ENCODE assay signal across 16 mouse cellular contexts in genomic region chrX:145545060-145545459, GRCm38 (mm10).
"Had no signal": no experiment of that assay in that cellular context is flagged by ENCODE, and none has a peak within 500 bp of the region (broad histone marks: within the 10 kb centered on the region; RNA-seq: fewer than 3 reads in every experiment).

No protein-coding gene starts in this region.

- H3K9me3 ChIP-seq: neural tube, embryonic 13.5 days; neural tube, embryonic 15.5 days; stomach, embryonic 15.5 days had no signal

- H3K9ac ChIP-seq: neural tube, embryonic 13.5 days; neural tube, embryonic 15.5 days; stomach, embryonic 15.5 days had no signal

- H3K4me3 ChIP-seq: neural tube, embryonic 13.5 days; neural tube, embryonic 15.5 days; stomach, embryonic 15.5 days had no signal

- H3K27me3 ChIP-seq: neural tube, embryonic 13.5 days; neural tube, embryonic 15.5 days; stomach, embryonic 15.5 days had no signal

- H3K4me2 ChIP-seq: neural tube, embryonic 13.5 days; neural tube, embryonic 15.5 days; stomach, embryonic 15.5 days had no signal

- H3K36me3 ChIP-seq: neural tube, embryonic 13.5 days; neural tube, embryonic 15.5 days; stomach, embryonic 15.5 days had no signal

- H3K27ac ChIP-seq: neural tube, embryonic 13.5 days; neural tube, embryonic 15.5 days; stomach, embryonic 15.5 days; stomach, postnatal 0 days had no signal

- DNase-seq: retina, postnatal 1 day; right cerebral cortex, adult 18-20 months; right cerebral cortex, postnatal 14 days; right cerebral cortex, postnatal 25 days; right cerebral cortex, postnatal 4 days; spleen, adult 18-20 months; thymus, adult 18-20 months; thymus, adult 2 months; thymus, postnatal 14 days; thymus, postnatal 25 days; thymus, postnatal 36 days; thymus, postnatal 4 days had no signal

- H3K4me1 ChIP-seq: neural tube, embryonic 13.5 days; neural tube, embryonic 15.5 days; stomach, embryonic 15.5 days had no signal
